Mouse (Mus musculus) cerebellum, postnatal 10 days (tissue): ENCODE measurements around the gene Lrmda.

Experiments
- DNase-seq, 2 experiments: peaks; one replicate each; pipeline ENCODE4 v3.0.0; 2021; ENCODE audit warnings: mixed read lengths in 2 of 2

Gene Lrmda

DNA sequence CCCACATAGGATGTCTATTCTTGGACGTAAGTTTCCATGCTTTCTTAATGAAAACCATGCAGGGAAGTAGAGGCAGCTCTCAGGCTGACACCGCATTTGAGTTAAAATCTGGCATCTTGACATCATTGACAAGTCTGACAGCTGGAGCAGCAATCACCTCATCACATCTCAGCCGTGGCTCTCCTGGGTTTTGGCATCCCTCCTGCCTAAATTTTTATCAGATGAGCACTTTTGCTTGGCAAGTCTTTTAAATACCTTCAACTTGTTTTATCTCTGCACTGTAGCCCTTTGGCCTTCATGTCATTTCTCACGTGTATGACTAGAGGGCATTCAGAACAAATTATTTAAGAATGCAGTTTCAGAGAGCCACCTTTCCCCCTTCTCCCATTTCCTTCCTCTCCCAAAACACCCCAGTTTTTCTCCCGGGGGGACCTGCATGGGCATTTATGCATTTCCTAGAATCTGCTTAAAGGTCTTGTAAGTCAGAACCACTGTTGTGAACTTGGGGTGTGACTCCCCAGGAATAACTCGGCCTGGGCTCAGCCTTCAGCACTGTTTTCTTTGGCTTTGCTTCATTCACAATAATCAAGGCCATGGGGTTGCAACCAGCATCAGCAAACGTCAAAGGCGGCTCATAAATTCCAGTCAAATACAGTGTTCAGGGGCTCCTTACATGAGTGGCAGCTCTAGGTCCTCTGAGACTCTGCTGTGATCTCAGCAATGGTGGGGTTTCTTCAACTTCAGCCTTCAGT is 975.8 kb downstream of the Lrmda start:
- DNase-seq, result no peak

DNA sequence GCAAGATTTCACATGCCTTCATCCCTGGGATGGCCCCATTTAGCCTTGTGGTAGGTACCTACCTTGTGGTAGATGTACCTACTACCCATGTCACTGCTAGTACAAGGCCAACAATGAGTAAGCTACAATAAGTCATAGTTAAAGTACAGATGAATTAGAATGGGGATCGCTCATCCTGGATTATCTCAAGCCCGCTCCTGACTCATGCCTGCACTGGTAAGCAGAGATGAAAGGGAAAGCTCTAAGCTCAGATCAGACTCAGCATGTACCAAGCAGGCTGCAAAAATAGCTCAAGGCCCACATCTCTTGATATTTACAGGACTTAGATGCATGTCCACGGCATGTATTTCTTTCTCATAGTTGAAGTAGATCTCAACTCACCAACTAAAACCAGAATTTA is 979.4 kb downstream of the Lrmda start:
- no peak for DNase-seq

DNA sequence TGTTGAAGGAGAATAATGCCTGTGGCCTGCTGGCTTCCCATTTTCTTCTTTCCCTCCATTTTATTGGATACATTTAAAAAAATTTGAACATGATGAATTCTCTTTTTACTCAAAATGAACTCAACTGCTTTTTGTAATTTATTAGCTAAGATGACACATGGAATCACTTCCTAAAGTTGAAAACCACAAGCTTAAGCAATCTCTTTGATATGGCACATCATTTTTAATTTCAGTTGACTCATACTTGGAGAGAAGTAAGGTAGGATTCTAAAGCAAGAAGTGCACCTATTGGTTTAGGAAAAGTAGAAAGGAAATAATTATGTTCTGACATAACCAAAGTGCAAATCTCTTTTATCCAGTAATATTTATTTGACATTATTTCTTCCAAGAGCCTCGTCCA is 992.5 kb downstream of the Lrmda start:
- no peak for DNase-seq

DNA sequence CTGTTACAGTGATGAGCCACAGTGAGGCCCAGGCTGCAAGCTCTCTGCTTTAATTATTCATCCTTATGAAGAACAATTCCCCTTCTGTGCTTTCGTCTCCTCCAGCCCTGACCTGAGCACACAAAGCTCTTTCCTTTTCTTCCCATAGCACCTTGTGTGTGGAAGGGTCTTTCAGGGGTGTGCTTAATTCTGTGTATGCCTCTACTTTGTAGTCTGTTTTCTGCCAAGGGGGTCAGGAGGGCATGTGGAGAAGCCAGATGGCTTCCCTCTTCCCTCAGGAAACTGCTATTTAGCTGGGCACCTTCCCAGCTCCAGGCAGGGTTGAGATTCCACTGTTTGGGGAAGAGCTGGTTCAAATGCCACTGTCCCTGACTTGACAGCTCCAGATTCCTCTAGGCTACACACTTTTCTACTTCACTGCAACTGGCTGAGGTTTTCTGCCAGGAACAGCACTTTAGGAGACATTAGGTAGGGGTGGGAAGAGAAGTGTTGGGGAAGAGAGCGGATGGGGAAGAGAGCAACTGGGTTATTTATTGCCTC is 995.3 kb downstream of the Lrmda start:
- DNase-seq, result peak; percentile 90 to 93

DNA sequence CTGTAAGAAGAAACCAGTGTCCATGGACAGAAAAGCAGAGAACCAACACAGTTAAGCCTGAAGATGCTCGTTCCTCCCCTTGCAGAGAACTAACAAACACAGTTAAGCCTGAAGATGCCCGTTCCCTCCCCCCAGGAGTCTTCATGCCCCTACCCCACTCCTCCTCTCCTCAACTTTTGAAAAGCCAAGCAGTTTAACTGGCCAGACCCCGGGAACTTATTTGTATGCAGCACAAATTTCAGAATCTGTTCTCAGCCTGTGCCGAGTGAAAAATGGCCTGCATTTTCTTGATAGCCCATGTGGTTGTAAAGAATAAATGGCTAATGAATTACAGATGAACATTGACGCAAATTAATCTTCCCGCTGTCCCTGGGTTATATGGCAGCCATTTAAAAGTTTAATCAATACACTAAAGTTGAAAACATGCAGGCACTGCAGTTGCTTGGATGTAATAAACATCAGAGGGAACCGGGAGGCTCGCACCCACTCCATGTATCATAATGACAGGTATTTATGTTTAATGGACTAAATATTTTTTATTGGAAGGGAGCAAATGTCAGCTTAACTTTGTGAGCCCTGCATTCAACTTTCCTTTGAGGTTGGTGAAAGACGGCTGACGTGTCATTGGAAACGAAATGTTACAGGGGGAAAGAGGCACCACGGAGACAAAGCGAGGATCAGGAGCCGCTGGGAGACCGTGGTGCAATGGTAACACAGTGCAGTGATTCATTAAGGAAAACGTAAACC is 996.0 kb downstream of the Lrmda start:
- DNase-seq, result peak in 1 of 2 experiments; percentile 12

DNA sequence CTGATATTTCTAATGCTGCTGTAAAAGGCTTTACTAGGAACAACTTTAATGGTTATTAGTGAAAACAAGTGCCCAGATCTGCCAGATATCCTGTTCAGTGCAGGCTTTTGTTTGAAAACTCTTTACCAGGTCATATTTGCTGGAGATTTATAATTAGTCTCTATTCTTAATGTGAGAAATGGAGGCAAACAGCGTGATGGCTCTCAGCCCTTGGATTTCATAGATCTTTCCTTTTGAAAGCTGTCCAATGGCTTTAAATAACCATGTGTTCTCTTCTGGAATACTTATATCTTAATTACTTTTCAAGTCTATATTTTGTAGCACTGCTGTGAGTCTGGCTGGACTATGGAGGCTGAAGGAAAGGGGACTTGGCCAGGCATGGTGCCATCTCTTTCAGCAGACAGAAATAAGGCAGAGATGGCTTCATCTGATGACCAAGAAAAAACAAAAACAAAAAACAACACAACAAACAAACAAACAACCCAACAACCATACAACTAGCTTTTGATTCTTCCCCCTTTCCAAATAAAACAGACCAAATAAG is 996.6 kb downstream of the Lrmda start:
- peak; percentile 29 to 48 for DNase-seq

DNA sequence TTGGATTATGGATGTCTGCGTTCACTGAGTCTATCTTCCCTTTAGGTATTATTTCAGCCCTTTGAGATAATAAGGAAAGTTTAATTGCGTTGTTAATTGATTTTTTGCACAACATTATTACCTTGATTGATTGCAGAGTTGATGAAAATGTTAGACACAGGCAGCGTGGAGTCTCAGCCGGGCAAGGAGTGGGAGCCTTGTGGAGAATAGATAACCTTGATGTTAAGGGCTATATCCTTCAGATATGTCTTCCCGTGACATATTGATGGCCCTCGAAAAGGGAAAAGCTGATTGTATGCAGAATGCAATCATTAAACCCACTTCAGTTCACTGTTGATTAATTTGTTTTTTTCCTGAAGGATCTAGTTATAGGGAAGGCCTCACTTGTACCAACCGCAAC is 1021.5 kb downstream of the Lrmda start:
- no peak for DNase-seq

DNA sequence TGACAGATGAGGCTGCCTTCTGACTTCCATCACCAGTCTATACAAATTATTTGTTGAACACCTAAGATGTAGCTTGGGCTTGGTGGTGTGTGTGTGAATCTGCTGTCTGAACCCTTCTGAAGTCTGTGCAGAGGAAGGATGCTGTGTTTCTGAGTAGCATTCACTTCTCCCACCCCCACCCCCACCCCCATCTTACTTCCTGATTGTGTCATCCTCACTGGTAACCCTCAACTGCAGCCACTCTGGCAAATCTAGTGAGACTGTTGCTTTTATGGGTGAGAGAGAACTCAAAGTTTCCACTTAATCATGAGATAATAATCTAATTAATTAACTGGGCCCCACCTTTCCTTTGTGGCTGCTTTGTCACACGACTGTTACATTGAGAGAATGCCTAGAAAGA is 1025.8 kb downstream of the Lrmda start:
- DNase-seq, result no peak

DNA sequence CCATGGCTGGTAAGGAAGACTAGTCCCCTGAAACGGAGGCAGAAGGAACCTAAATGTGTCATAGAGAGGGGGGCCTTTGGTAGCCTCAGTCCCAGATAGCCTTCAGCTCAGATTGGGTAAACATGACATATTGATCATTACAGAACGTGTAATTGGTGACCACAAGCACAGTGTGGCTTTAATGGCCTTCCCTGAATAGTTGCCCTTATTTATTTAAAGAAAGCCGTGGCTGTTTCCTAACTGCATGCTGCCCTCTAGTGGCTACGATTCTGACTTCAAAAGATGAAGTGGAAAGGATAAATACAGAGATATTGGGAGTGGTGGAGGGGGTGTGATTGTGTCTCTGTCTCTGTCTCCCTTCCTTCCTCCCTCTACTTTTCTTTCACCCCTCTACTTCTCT is 1026.8 kb downstream of the Lrmda start:
- DNase-seq, result peak; percentile 90 to 95

DNA sequence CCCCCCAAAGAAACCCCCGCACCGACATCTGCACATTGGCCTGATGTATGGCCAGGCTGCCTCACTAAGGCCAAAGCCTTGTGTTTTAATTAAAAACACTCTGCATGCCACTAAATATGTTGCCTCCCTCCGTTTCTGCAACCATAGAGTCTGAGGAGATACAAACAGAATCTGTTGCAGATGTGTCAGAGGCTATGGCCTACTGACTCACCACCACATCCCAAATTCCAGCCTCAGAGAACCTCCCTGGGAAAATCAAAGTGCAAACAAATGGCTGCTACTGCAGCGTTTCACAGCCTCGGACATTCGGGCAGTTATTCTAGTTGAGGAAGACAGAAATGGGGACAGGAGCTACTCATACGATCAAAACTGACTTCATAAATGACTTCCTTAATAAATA is 1031.9 kb downstream of the Lrmda start:
- DNase-seq, result no peak

DNA sequence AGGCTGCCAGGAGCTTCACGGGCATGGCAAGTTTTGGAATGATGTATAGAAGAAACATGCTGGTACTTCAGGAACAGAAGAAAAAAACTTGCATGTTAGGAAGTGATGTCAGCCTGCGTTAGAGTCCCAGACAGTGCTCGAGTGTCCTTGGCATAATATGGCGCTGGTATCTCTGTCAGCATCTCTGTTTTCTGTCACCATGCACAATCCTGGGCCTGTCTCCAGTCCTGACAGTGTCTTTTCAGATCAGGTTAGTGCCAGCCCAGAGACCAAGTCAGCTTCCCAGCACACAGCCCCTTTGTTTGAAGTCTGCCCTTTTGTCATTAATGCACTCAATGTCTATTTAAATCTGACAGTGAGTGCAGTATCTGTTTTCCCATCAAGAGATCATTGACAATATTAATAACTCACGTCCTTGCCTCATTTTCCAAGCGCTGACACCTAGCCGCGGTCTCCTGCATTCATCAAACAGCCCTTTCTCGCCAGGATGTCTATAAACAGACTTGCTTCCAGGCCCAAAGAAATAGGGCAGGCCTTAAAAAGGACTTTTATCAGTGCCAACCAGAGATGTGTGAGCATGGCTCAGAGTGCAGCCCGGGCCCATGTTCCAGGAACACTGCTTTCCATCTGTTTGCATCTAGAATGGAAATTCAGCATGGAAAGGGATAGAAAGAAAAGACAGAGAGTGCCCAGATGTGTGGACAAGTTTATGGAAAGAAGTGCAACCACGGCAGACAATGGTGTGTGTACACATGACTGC is 1033.5 kb downstream of the Lrmda start:
- DNase-seq, result peak; percentile 39 to 41

DNA sequence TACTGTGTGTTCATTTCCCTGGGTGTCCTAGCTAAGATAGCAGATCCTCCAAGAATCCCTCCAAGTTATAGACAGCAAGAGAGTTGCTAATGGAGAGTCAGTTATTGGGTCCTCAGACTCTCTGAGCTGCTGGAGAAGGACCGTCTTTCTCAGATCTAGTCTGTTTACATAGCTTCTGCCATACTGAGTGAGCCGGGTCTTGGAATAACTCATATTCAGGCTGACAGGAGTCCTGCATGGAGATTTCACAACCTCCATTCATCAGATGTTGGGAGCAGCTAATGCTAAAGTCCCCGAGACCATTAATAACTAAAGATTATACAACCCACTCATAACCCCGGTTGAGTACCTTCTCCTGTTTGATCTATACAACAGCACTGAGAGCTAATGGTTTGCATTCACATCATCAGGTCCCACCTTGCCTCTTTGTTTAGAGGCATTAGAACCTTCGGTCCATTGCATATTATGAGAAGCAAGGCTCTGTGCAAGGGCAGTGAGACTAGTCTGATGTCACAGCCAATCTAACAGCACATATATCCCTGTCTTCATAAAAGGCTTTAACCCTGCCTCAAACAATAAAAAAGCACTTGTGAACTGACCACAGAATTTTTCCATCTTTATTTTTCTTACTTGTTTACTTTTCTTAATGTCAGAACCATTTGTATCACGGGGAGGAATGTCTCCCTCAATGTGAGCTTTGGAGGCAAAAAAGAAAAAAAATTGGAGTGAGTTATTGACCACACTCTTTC is 1037.9 kb downstream of the Lrmda start:
- no peak for DNase-seq

DNA sequence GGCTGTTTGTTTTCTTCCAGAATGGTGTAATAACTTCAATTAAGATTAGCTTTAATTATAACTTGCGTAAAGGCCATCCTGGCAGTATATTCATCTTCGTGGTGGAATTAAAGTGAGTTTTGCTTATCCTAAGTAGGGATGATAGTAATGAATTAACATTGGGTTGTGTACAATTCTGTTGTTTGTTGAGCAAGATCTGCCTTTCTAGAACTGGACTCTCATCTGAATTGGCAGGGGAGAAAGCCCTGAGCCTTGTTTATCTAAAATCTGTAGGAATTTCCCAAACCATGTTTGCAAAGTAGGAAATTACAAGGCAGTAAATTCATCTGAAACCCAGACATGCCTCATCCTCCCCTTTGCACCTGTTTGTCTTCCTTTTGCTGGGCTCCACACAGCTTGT is 1038.5 kb downstream of the Lrmda start:
- no peak for DNase-seq

DNA sequence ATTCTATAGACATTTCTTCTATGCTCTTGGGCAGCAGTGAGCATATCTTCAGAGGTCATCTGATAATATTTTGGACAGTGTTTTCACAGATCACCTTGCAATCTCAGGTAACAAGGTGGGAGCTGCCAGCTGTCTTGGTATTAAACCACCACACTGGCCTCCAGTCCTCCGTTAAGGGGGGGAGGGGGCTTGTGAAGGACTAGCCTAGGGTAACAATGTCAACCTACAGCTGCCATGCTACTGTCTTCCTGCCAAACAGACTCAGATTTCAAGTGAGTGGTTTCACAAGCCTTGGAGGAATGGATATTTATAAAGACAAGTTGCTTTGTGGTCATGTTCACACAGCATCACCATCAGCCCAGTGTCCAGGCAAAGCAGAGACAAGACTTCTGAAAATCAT is 1059.2 kb downstream of the Lrmda start:
- DNase-seq, result no peak

DNA sequence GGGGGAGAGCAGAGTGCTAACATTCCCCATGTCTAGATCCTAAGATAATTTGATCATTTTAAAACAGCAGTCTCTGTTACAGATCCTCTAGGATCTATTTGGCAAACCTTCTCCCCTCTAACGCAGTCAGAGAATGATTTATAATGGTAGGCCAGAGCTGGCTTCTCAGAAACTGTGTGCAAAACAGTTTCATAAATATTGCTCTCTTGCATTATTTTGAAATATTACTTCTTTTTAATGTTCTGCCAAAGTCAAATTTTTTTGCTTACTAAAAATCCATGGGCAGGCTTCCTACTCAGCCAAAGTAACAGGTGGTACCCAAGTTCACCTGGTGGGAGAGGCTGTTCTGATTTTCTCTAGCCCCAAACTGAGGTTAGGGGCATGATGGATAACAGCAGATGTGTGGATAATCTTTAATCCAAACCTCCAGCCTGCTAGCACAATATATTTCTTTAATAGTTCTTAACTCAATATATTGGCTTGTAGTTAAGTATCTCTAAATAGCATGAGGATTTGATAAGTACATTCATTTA is 1064.8 kb downstream of the Lrmda start:
- DNase-seq, result no peak

DNA sequence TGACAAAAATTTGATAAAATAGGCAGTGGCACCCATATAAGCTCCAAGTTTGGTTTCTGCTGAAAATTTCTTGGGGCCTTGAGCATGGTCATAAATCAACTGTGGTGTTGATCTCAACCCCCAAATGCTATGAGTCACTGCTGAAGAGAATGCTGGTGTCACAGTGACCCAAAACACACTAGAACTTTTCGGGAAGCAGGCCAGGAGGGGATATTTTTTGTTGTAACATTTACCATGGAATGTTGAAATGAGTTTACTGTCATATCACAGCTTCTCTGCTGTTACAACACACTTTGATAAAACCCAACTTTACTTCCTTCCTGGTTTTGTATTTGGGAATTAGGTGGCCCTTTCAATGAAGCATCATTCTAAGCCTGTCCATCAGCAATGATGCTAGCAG is 1065.3 kb downstream of the Lrmda start:
- no peak for DNase-seq

DNA sequence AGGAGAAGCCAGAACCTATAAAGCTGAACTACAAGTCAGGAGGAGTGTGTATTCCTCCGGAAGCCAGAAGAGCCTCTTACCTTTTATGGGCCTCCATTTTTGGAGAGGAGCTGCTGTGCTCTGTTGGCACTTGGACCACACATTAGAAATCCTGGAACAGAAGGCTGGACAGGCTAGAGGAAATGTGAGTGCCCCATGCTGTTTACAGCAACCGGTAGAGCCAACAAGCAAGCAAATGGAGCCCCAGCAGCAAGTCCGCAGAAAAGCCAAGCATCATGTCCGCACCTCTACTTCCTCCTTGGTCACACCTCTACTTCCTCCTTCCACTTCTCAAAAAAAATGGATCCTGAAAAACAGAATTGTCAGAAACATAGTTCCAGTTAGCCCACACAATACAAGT is 1073.8 kb downstream of the Lrmda start:
- peak; percentile 79 to 81 for DNase-seq

DNA sequence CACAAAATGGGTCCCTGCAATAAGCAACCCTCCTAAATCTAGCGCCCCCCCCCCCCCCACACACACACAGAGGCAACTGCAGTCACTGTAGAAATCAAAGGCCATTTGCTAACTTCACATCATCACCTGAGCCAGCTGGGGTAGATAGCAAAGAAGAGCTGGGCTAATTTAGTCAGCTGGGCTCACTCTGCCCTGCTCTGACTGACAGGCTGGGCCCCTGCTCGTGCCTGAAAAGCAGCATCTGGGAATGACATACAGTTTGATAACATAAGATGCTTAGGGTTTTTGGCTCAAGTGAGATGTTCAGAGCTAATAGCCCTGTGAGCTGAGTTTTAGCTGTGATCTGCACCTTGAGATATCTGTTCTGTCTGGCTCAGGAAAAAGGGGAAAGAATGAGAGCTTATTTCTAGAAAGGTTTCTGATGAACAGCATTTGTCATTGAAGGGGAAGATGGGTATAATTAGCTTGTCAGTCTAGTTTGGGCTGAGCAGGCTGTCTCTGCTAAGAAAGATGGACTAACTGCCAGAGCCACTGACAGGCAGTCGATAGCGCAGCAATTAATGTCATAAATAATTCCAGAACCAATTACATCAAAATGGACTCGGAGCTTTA is 1075.1 kb downstream of the Lrmda start:
- DNase-seq, result peak in 1 of 2 experiments; percentile 15

DNA sequence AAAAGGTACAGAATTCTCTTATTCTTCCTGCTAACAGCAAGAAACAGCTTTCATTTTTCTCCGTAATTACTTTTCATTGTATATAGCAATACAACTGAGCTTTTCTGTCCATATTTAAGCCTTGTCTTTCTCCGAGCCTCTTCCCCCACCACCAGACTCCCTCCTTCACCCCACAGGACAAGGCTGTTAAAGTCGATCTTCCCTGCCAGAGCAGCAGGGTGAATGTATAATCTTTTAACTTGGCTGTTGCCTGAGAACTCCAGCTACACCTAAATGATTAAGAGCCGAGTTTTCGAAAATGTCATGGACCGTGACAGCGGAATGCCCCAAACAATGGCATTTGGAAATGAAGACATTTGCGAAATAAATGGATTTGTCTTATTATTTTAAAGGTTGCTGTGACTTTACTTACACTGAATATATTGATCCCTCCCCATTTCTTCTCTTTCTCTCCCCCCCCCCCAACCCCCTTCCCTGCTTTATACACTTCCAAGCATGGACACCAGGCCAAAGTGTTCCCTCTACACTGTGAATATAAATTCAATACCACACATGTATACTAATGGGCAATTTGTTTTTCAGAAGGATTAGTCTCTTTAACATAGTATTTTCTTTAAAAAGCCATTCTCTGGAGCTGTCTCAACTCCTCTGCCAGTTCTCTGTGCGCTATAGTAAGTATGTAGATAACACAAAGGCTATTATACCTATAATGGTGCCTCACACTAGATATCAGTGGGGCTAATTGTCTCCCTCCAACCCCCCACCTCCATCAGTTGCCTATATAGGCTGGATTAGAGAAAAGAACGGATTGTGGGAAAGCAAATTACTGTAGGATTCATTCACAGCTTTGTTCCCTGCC is 1075.9 kb downstream of the Lrmda start:
- peak; percentile 14 to 28 for DNase-seq

DNA sequence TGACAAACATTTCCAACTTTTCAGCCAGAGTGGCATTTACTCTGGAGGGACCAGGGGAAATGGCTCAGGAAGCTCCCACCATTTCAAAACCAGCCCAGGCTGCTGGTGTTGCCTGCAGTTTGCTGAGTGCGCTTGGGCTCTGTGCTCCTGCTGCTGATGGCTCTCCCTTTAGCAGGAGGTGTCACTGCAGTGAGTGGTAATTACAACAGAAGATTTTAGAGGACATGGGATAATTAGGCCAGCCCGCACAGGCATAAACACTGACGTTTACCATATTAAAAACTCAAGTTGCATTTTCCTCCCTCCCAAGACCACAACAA is 1076.5 kb downstream of the Lrmda start:
- peak in 1 of 2 experiments; percentile 21 for DNase-seq

DNA sequence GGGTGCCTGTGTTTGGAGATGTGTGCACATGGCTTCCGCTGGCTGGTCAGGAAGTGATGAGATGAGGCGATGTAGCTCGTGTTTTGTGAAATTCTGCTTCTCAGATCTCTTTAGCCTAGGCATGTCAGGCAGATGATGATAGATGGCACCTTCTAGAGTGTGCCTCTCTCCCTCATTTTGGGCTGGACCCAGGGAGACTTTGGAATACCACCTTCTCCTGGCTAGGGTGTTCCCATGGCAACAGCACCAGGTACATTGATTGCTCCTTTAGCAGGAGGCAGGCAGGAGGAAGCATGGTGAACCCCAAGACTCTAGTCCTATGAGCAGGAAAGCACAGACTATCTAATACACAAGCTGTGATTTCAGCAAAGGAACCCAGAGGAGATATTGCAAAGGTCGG is 1076.9 kb downstream of the Lrmda start:
- peak; percentile 44 to 52 for DNase-seq
